In the genomic region with DNA sequence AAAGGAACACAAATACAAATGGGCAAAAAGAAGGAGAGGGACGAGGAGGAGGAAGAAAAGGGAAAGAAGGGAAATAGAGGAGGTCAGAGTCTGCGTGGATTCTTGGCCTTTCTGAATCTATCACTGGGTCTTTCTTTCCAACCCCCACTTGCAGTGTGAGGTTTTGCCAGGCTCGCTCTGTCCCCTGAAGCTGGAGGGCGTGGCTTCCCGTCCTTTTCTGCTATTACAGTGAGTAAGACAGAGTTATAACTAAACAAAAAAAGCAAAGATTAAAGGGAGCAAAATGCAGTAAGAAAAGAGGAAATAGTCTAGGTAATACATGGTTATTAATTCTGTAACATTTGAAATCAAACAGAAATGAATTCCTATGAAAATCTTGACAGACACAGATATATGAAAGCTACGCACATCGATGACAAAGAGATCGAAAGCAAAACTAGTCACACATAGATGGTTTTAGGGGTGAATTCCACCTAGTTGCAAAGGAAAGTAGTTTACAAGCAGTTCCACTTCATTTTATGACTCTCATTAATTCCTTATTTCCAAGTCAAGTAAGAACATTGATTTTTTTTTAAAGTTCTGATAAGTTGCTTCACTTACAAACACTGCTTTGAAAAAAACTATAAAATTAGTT, we compare ENCODE assay signal across 16 mouse cellular contexts. TPM values are rescaled to one million over a fixed set of nuclear protein-coding genes. Genes with fewer than 3 reads are reported as not detected.
A peak's percentile ranks its signal among the peaks of the same experiment; 100 is the strongest.
DNase-seq lines count a peak whose midpoint lies in the region; ATAC-seq and TF ChIP-seq lines count a peak whose summit lies in the region.
"Had no signal": no experiment of that assay in that cellular context is flagged by ENCODE, and none has a peak within 500 bp of the region (broad histone marks: within the 10 kb centered on the region; RNA-seq: fewer than 3 reads in every experiment).

No protein-coding gene starts in this region.

- H3K9me3 ChIP-seq in midbrain, embryonic 10.5 days (replicated peaks), result no peaks in the 10 kb centered on the region
- no peaks in the 10 kb centered on the region for H3K9me3 ChIP-seq in hindbrain, embryonic 12.5 days (replicated peaks)
- H3K9me3 ChIP-seq: G1E; liver, embryonic 12.5 days; midbrain, embryonic 12.5 days had no signal

- TF ChIP-seq POLR2A in bone marrow, adult 2 months (IDR thresholded peaks at IDR 0.05; ENCODE audit: borderline replicate concordance, control insufficient read depth, low read depth, low read length), result no peak

- H3K4me2 ChIP-seq in hindbrain, embryonic 12.5 days (replicated peaks), result no peak overlapping the region
- H3K4me2 ChIP-seq: liver, embryonic 12.5 days; midbrain, embryonic 12.5 days had no signal

- TF ChIP-seq CTCF in bone marrow, adult 2 months (IDR thresholded peaks at IDR 0.05; ENCODE audit: control insufficient read depth, insufficient read depth, low read length), result no peak

- H3K9ac ChIP-seq in hindbrain, embryonic 12.5 days, result no peak overlapping the region
- H3K9ac ChIP-seq: liver, embryonic 12.5 days; midbrain, embryonic 12.5 days had no signal

- no peak for ATAC-seq in hindbrain, embryonic 12.5 days (ENCODE audit: low FRiP score)
- ATAC-seq: liver, embryonic 12.5 days had no signal

- H3K4me1 ChIP-seq in bone marrow, adult 2 months (ENCODE audit: control insufficient read depth, insufficient read depth, low read length), result peaks cover 2% of the 10 kb centered on the region; the same call in 1 of the 2 replicates
- H3K4me1 ChIP-seq in midbrain, embryonic 10.5 days, result peaks cover 13% of the 10 kb centered on the region
- peaks cover 6% of the 10 kb centered on the region for H3K4me1 ChIP-seq in hindbrain, embryonic 12.5 days

- peak overlapping the region; percentile 13 for H3K4me3 ChIP-seq in bone marrow, adult 2 months (replicated peaks; ENCODE audit: control insufficient read depth, low read depth, low read length)
- H3K4me3 ChIP-seq in midbrain, embryonic 10.5 days, result no peak overlapping the region
- H3K4me3 ChIP-seq in hindbrain, embryonic 12.5 days, result no peak overlapping the region
- H3K4me3 ChIP-seq: liver, embryonic 12.5 days; midbrain, embryonic 12.5 days; myocyte had no signal

- WGBS in bone marrow, adult 2 months, result 11% methylated on average over 8 of the region's 8 CpGs
- WGBS in large intestine, adult 2 months, result 50% methylated on average over 8 of the region's 8 CpGs
- WGBS in midbrain, embryonic 10.5 days, result 80% methylated on average over 8 of the region's 8 CpGs
- 75% methylated on average over 8 of the region's 8 CpGs for WGBS in hindbrain, embryonic 12.5 days

- no peaks in the 10 kb centered on the region for H3K36me3 ChIP-seq in midbrain, embryonic 10.5 days
- no peaks in the 10 kb centered on the region for H3K36me3 ChIP-seq in hindbrain, embryonic 12.5 days
- H3K36me3 ChIP-seq: G1E; liver, embryonic 12.5 days; midbrain, embryonic 12.5 days had no signal

- DNase-seq in 416B (ENCODE audit: low read depth), result peak; percentile 71
- DNase-seq in A20 (ENCODE audit: low read depth, low spot score), result peak; percentile 77
- DNase-seq in large intestine, adult 2 months (ENCODE audit: low read depth, low spot score), result peak; percentile 14
- no peak for DNase-seq in heart, postnatal 25 days (ENCODE audit: low spot score)
- no peak for DNase-seq in midbrain, embryonic 10.5 days (ENCODE audit: low spot score)
- DNase-seq: cerebellum, adult 2 months; gastrocnemius, postnatal 36 days; right cerebral cortex, postnatal 14 days had no signal

- no peak overlapping the region for H3K27ac ChIP-seq in bone marrow, adult 2 months (ENCODE audit: control insufficient read depth, insufficient read depth, low read depth, low read length, poor library complexity)
- H3K27ac ChIP-seq in midbrain, embryonic 10.5 days (replicated peaks), result no peak overlapping the region
- H3K27ac ChIP-seq in hindbrain, embryonic 12.5 days, result no peak overlapping the region
- H3K27ac ChIP-seq: liver, embryonic 12.5 days; midbrain, embryonic 12.5 days had no signal

- intact Hi-C loops in heart, postnatal 25 days (cut with DNase I), result no loop called here

- peaks cover 21% of the 10 kb centered on the region for H3K27me3 ChIP-seq in midbrain, embryonic 10.5 days (ENCODE audit: low read depth, poor library complexity, severe bottlenecking)
- peaks cover 5% of the 10 kb centered on the region; the same call in 1 of the 2 replicates for H3K27me3 ChIP-seq in hindbrain, embryonic 12.5 days

RNA-seq across cellular contexts. Expression of gene Insl6, which starts 1.6 kb away (rescaled TPM):
- polyA plus RNA-seq in bone marrow, adult 2 months (2011; ENCODE audit: insufficient read depth, insufficient read length, low replicate concordance, missing spikeins), result 1.4 and 2.9 TPM in 2 replicates
- polyA plus RNA-seq in large intestine, adult 2 months (2012; rRNA removed), result 17.1 and 26.8 TPM in 2 replicates
- total RNA-seq in heart, postnatal 25 days (2021), result under 1 TPM; 0.39 to 0.62 TPM
- polyA plus RNA-seq in midbrain, embryonic 10.5 days (2016; fragmentation: Nextera tagmentation; extraction: Ambion mirVana), result 5.4 and 8.9 TPM in 2 replicates
- 5.3 and 6.8 TPM in 2 replicates for polyA plus RNA-seq in hindbrain, embryonic 12.5 days (2016; fragmentation: Nextera tagmentation; extraction: Ambion mirVana)
- total RNA-seq: gastrocnemius, postnatal 36 days; left cerebral cortex, postnatal 14 days had no signal

RNA-seq across cellular contexts. Expression of gene Rln1, which starts 10.9 kb away (rescaled TPM):
- polyA plus RNA-seq in bone marrow, adult 2 months (2011; ENCODE audit: insufficient read depth, insufficient read length, low replicate concordance, missing spikeins), result not detected in 2 replicates
- not detected in 2 replicates for polyA plus RNA-seq in large intestine, adult 2 months (2012; rRNA removed)
- not detected for total RNA-seq in heart, postnatal 25 days (2021)
- 0.57 and 1.3 TPM in 2 replicates for polyA plus RNA-seq in midbrain, embryonic 10.5 days (2016; fragmentation: Nextera tagmentation; extraction: Ambion mirVana)
- 1.1 and 1.3 TPM in 2 replicates for polyA plus RNA-seq in hindbrain, embryonic 12.5 days (2016; fragmentation: Nextera tagmentation; extraction: Ambion mirVana)
- total RNA-seq: gastrocnemius, postnatal 36 days had no signal
- polyA plus RNA-seq: G1E; kidney, embryonic 14.5 days; liver, embryonic 12.5 days; myocyte had no signal

RNA-seq across cellular contexts. Expression of gene Plgrkt, which starts 43.7 kb away (rescaled TPM):
- 38.5 and 55.8 TPM in 2 replicates for polyA plus RNA-seq in bone marrow, adult 2 months (2011; ENCODE audit: insufficient read depth, insufficient read length, low replicate concordance, missing spikeins)
- 32.2 and 51.7 TPM in 2 replicates for polyA plus RNA-seq in large intestine, adult 2 months (2012; rRNA removed)
- 10 to 100 TPM; 24.9 to 27.3 TPM for total RNA-seq in heart, postnatal 25 days (2021)
- polyA plus RNA-seq in midbrain, embryonic 10.5 days (2016; fragmentation: Nextera tagmentation; extraction: Ambion mirVana), result 40.4 and 43.8 TPM in 2 replicates
- 79.4 and 88.9 TPM in 2 replicates for polyA plus RNA-seq in hindbrain, embryonic 12.5 days (2016; fragmentation: Nextera tagmentation; extraction: Ambion mirVana)

RNA-seq across cellular contexts. Expression of gene Cd274, which starts 43.7 kb away (rescaled TPM):
- polyA plus RNA-seq in bone marrow, adult 2 months (2011; ENCODE audit: insufficient read depth, insufficient read length, low replicate concordance, missing spikeins), result 2.1 and 2.9 TPM in 2 replicates
- 4.6 and 7.1 TPM in 2 replicates for polyA plus RNA-seq in large intestine, adult 2 months (2012; rRNA removed)
- 1 to 10 TPM; 2.0 to 2.3 TPM for total RNA-seq in heart, postnatal 25 days (2021)
- polyA plus RNA-seq in midbrain, embryonic 10.5 days (2016; fragmentation: Nextera tagmentation; extraction: Ambion mirVana), result 0.29 and 0.38 TPM in 2 replicates
- polyA plus RNA-seq in hindbrain, embryonic 12.5 days (2016; fragmentation: Nextera tagmentation; extraction: Ambion mirVana), result 0.44 and 0.50 TPM in 2 replicates

Comparison
In these comparisons a context has a peak if more than half of its experiments do, and no peak if none do; other contexts are left out.
1. DNase-seq: peak in 416B (single experiment), A20 (single experiment) and large intestine, adult 2 months (single experiment); none in heart, postnatal 25 days (single experiment) and midbrain, embryonic 10.5 days (single experiment).